Mouse (Mus musculus) naive thymus-derived CD4-positive, alpha-beta T cell, adult 2 months (primary cell): ENCODE data around the gene 6430550D23Rik.

ENCODE experiments used
- DNase-seq: peaks from one replicate; pipeline ENCODE4 v3.0.0-alpha.2; 2011; ENCODE audit warnings: low read depth

Gene 6430550D23Rik

GRCm38 (mm10) chr2:156007888-156008532 lies at the start of gene 6430550D23Rik, which contains the start of gene Ergic3:
Gene 6430550D23Rik (minus strand): TSS chr2:156007977.
Gene Ergic3 (plus strand): TSS chr2:156008045.
- peak; percentile 99 for DNase-seq

GRCm38 (mm10) chr2:156052816-156053215 lies 45.0 kb upstream of the 6430550D23Rik start, which contains the start of gene Fer1l4:
Gene Fer1l4 (minus strand): TSS chr2:156052947.
- no peak for DNase-seq

DNA sequence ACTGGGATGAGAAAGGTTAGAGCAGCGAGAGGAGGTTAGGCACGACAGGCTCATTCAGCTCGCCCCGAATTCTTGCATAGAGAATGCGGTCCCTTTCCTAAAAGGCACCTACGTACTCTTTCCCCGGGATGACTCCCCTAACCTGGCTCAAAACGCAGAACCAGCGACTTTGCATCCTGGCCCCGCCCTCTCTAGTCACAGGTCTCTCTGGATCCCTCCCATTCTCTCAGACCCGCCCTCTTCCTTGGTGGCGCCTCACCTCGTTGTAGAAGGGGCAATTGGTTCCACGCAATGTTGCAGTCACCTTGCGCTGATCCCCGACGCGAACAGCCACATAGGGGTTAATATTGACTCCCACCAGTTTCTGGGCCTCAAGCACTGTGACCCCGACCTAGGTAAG lies 40.2 kb upstream of the 6430550D23Rik start:
- peak; percentile 30 for DNase-seq

DNA sequence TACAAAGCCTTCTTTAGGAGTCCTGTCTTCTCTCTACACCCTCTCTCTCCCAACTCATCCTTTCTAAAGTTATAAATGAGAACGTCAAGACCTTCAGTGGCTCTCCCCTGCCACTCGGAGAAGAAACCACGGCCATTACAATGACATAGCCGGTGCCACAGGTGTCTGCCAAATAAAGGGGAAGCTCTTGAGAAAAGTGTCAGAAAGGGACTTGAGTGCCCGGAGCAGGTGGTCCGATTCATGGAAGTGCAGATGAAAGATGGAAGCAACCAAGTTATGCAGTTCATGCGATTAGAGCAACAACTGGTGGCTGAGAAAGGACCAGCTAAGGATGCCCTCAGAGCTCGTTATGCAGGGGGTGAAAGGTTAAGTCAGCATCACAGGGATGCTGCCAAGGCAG lies 35.1 kb upstream of the 6430550D23Rik start:
- DNase-seq: no peak

- DNase-seq: no peak
Observed at GRCm38 (mm10) chr2:156039390-156039789, 31.6 kb upstream of the 6430550D23Rik start.

GRCm38 (mm10) chr2:156025482-156025881 lies 17.7 kb upstream of the 6430550D23Rik start:
- no peak for DNase-seq

- DNase-seq: no peak
Observed at GRCm38 (mm10) chr2:156021765-156022164, 14.0 kb upstream of the 6430550D23Rik start.

GRCm38 (mm10) chr2:156021219-156021618 lies 13.4 kb upstream of the 6430550D23Rik start:
- no peak for DNase-seq

- no peak for DNase-seq
Observed at GRCm38 (mm10) chr2:156018106-156018505, 10.3 kb upstream of the 6430550D23Rik start.

DNA sequence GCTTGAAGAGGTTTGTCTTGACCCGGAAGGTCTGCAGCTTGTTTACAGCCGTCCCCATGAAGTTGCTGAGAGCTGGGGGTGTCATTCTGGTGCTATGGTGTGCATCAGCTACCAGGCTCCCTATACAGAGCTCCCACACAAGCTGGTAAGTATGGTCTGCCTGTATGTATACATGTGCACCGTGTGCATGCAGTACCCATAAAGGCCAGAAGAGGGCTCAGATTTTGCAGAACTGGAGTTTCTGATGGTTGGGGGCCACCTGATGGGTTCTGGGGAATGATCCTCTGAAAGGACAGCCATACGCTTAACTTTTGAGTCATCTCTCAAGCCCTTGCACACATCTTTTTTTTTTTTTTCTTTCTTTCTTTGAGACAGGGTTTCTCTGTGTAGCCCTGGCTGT lies 2.4 kb downstream of the 6430550D23Rik start:
- DNase-seq: peak; percentile 50

- DNase-seq: no peak
Observed at GRCm38 (mm10) chr2:155991863-155992321, 15.9 kb downstream of the 6430550D23Rik start.

- no peak for DNase-seq
Observed at GRCm38 (mm10) chr2:155991151-155991550, 16.6 kb downstream of the 6430550D23Rik start.

- DNase-seq: no peak
Observed at GRCm38 (mm10) chr2:155989085-155989484, 18.7 kb downstream of the 6430550D23Rik start.

DNA sequence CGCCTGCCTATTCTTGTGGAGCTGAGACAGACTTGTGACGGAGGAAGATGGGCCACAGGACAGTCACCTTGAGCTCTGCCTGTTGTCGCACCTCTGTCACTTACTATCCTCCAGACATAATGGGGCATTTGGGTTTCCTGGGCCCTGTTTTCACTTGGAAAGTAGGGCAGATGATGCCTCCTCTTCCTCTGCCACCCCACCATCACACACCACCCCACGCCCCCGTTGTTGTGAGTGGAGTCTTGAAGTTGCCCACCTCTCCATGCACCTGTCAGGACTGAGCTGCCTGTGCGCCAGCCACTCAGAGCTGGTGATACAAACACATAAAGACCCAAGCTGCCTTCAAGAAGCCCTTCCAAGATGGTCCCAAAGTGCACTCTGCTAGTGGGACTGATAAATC lies 20.6 kb downstream of the 6430550D23Rik start:
- DNase-seq: no peak

DNA sequence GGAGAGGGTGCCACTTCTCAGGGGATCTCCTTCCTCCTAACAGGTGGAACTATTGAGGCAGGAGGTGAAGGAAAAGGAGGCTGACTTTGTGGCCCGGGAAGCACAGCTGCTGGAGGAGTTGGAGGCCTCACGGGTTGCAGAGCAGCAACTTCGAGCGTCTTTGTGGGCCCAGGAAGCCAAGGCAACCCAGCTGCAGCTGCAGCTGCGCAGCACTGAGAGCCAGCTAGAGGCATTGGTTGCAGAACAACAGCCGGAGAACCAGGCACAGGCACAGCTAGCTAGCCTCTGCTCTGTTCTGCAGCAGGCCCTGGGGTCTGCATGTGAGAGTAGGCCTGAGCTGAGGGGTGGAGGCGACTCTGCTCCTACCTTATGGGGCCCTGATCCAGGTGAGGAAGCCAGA lies 22.0 kb downstream of the 6430550D23Rik start:
- no peak for DNase-seq

DNA sequence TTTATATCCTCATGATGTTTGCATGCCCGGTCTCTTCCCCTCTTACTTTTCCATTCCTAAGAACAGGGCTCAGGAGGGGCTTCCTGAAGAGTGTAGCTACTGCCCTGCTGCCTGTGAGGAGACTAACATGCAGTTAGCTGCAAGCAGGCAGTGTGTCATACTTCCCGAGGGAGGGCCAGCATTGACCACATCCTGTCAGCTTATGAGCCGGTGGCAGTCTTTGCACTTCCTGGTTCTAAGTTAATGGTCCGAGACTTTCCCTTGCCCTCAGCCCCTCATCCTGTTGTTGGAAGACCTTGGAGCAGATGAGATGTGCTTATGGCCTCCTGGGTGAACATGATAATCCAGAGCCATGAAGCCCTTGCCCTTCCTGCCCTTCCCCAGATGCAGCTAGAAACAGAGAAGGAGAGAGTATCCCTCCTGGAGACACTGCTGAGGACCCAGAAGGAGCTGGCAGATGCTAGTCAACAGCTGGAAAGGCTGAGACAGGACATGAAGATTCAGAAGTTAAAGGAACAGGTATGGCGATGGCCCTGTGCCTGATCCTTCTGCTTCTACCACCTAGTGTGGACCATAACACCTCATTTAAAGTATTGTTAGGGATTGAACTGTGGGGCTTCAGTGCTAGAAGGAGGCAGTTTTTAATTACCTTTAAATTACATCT lies 28.3 kb downstream of the 6430550D23Rik start:
- peak; percentile 73 for DNase-seq

DNA sequence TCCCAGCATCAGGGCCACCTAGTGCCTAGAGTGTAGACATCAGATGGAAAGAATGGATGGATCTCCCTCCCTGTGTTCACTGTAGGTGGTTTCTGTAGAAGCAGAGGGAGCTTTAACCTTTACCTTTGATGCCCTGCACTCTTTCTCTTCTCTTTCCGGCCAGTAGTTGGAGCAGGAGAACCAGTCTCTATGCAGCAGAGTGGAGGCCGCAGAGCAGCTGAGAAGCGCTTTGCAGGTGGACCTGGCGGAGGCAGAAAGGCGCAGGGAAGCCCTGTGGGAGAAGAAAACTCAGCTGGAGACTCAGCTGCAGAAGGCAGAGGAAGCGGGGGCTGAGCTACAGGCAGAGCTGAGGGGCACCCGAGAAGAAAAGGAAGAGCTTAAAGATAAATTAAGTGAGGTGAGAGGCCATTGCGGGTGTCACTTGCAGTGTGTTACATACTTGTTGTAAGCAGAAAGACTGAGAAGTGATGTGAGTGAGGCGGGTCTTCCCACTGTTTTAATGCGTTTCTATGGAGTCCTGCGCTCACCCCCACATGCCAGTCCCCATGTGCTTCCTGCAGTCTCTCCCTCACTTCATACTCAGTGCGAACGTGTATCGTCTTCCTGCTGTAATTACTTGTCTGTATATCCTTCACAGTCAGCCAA lies 33.6 kb downstream of the 6430550D23Rik start:
- peak; percentile 30 for DNase-seq

- DNase-seq: no peak
Observed at GRCm38 (mm10) chr2:155973348-155973747, 34.4 kb downstream of the 6430550D23Rik start.

GRCm38 (mm10) chr2:155962991-155963390 lies 44.8 kb downstream of the 6430550D23Rik start:
- DNase-seq: peak; percentile 27

GRCm38 (mm10) chr2:155961862-155962261 lies 45.9 kb downstream of the 6430550D23Rik start:
- DNase-seq: no peak

DNA sequence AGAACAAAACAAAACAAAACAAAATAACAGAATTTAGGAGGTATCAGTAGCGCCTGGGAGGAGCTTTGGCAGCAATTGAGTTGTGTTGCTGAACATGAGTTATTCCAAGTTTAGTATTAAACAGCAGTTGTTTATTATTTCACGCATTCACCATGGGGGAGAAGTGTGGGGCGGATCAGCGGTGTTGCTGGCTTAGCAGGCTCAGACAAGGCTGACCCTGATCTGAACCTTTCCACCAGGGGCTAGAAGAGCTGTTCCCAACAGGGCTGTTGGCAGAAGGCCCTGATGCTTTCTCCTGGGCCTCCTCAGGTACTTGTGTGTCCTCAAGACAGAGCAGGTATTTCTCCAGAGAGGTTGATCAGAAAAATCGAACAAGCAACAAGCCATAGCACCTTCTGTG lies 47.8 kb downstream of the 6430550D23Rik start:
- DNase-seq: no peak

DNA sequence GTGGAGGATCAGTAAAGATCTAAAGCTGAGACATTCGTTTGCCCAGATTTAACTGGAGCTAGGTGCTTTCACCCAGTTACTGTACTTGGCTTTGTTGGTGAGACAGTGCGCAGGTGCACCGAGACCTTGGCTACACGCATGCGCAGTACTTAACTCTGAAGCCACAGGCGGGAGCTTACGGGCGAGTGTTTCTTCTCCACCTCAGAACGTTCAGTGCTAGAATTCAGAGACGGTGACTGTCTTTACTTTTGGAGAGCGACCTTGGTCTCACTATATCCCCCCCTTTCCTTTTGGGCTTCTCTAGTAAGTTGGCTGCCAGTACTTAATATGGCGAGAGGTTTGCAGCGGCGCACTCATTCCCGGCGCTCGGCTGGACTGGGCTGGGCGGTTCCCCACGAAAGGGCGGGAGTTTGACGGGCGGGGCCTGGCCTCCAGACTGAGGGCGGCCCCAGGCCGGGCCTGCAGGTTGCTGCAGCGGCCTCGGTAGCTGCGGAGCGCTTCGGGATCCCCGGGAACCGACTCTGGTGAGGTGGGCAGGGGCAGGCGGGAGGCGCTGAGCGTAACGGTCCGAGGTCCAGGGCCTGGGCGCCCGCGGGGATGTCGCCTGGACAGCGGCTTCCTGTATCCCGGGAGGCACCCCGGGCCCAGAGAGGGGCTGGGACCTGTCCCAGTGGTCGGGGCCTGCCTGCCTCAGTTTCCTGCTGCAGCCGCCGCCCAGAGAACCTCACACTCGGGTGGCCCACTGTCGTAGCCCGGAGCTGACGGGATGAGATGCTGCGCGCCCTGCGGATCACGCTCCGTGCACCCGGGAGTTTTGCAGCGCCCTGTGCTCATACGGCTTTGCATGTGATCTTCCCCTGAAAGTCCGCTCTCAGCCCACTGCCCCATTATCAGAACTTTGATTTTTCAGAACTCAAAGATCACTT lies 51.4 kb downstream of the 6430550D23Rik start, which contains the start of gene Cep250:
Gene Cep250, plus strand, starts transcription at position 325 of the 926 bp plus-strand sequence.
- peak; percentile 95 for DNase-seq
